Mouse (Mus musculus): ENCODE results near the gene Eme2. TPM values are rescaled to one million over a fixed set of nuclear protein-coding genes. Genes with fewer than 3 reads are reported as not detected.
A peak's percentile ranks its signal among the peaks of the same experiment; 100 is the strongest.

Gene Eme2
- total RNA-seq, 2 experiments from 2014 or later, result 2.2 to 17.4 TPM

- ATAC-seq (ENCODE audit: poor library complexity, severe bottlenecking), result no peak
Observed at GRCm38 (mm10) chr17:24877336-24878116, 17.4 kb downstream of the Eme2 start.

GRCm38 (mm10) chr17:24874989-24875388, 19.9 kb downstream of the Eme2 start:
- ATAC-seq (ENCODE audit: poor library complexity, severe bottlenecking), result no peak

- no peak for ATAC-seq (ENCODE audit: poor library complexity, severe bottlenecking)
Observed at GRCm38 (mm10) chr17:24874405-24874745, 20.5 kb downstream of the Eme2 start.

GRCm38 (mm10) chr17:24873695-24874404, 21.0 kb downstream of the Eme2 start:
- no peak for ATAC-seq (ENCODE audit: poor library complexity, severe bottlenecking)

DNA sequence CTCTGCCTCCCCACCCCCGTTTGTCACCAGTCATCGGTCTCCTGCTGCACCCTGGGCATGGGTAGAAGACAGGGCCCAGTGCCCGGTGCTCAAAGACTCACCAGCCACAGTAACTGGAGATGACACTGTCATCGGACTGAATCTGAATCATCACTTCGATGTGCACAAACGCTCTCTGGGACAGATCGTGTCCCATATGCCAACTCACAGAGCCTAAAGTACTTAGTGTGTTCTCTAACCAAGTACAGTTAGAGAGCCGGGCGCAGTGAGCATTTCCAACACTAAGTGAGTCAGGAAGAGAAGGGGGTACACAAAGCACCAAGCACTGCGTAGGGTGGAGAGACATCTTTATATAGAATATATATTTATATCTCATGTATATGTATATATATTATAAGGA, 27.0 kb downstream of the Eme2 start:
- ATAC-seq (ENCODE audit: poor library complexity, severe bottlenecking), result no peak

GRCm38 (mm10) chr17:24865776-24866175, 29.1 kb downstream of the Eme2 start, which contains the start of gene Igfals:
Gene Igfals (plus strand): TSS chr17:24865997.
- ATAC-seq (ENCODE audit: poor library complexity, severe bottlenecking), result no peak

DNA sequence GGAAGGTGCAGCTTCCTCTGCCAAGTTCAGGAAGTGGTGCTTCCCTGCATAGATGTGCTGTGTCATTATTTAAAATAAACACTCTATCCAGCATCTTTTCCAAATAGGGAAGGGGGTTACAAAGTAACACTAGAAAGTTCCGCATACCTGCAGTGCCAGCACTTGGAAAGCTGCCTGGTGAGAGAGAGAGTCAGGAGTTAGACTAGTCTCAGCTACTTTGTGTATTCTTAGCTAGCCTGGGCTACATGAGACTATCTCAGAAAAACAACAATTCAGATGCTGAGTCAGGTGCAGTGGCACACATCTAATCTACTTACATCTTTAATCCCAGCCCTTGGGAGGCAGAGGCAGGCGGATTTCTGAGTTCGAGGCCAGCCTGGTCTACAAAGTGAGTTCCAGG, 33.1 kb downstream of the Eme2 start:
- ATAC-seq (ENCODE audit: poor library complexity, severe bottlenecking), result no peak

GRCm38 (mm10) chr17:24860076-24860475, 34.8 kb downstream of the Eme2 start:
- ATAC-seq (ENCODE audit: poor library complexity, severe bottlenecking), result 0 out of 2 replicates have a peak, but pooled peaks have one; percentile 12

GRCm38 (mm10) chr17:24858967-24859366, 35.9 kb downstream of the Eme2 start:
- peak; percentile 56 for ATAC-seq (ENCODE audit: poor library complexity, severe bottlenecking)

DNA sequence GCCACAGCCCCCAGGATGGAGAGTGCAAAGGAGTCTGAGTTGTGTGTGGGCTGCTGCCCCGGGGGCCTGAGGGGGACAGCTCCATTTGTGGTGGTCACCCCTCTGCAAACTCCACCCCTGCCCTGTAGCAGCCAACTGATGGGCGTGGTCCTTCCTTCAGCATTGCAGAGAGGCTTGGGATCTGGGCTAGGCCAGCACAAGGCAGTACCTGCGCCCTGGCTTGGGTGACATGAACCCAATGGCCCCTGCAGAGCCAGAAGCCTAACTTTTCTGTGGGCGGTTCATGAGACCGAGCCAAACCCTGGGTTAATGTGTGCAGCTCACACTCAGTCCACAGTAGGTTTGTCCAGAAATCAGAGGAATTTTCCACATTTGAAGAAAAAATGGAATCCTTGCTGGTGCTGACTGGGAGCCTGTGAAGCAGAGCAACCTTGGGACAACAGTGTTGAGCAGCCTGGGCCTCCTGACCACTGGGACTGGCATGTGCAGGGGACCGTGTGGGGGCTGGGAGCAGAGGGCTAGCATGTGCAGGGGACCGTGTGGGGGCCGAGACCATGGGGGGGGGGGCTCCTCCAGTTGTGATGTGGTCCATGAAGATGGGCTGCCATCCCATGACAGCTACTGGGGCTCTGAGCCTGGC, 36.9 kb downstream of the Eme2 start:
- ATAC-seq (ENCODE audit: poor library complexity, severe bottlenecking), result no peak

- no peak for ATAC-seq (ENCODE audit: poor library complexity, severe bottlenecking)
Observed at GRCm38 (mm10) chr17:24856589-24856988, 38.3 kb downstream of the Eme2 start.

- no peak for ATAC-seq (ENCODE audit: poor library complexity, severe bottlenecking)
Observed at GRCm38 (mm10) chr17:24855838-24856464, 38.9 kb downstream of the Eme2 start.

GRCm38 (mm10) chr17:24851381-24852125, 43.3 kb downstream of the Eme2 start:
- no peak for ATAC-seq (ENCODE audit: poor library complexity, severe bottlenecking)

GRCm38 (mm10) chr17:24850773-24851127, 44.1 kb downstream of the Eme2 start:
- no peak for ATAC-seq (ENCODE audit: poor library complexity, severe bottlenecking)

GRCm38 (mm10) chr17:24850065-24850772, 44.7 kb downstream of the Eme2 start, which contains the start of gene Fahd1:
Gene Fahd1 (minus strand): TSS chr17:24850364.
- ATAC-seq (ENCODE audit: poor library complexity, severe bottlenecking), result peak; percentile 93

DNA sequence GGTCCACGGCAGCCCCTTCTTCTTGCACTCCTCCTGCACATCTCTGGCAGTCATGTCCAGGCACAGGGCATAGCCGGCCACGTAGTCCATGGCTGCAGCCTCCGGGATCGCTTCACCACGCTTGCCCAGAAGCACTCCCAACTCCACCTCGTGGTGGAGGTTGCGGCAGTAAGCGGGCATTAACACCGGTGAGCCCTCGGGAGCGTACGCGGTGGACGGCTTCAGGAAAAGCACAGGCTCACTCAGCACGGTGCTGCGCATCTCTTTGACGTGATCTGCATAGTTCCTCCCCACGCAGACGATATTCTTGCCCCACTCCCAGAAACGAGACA, 45.2 kb downstream of the Eme2 start:
- ATAC-seq (ENCODE audit: poor library complexity, severe bottlenecking), result no peak; the same call in 1 of the 2 replicates

- ATAC-seq (ENCODE audit: poor library complexity, severe bottlenecking), result no peak
Observed at GRCm38 (mm10) chr17:24848600-24849031, 46.3 kb downstream of the Eme2 start.

DNA sequence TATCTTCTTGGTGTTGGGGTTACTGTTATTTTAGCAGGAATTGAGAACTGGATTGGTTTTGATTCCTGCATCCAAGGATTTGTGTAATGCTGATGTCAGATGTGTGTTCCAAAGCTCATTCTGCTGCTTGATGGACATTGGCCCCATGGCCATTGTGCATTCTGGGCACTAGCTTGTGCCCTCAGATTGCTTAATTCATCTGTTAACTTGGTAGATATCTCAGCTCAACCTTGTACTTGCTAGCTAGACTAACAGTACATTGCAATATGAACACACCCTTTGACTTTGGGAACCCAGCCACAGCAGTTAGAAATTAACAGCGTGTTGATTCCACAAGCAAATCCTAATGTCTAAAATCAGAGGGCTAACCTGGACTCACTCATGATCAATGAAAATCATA, 47.5 kb downstream of the Eme2 start:
- no peak for ATAC-seq (ENCODE audit: poor library complexity, severe bottlenecking)

DNA sequence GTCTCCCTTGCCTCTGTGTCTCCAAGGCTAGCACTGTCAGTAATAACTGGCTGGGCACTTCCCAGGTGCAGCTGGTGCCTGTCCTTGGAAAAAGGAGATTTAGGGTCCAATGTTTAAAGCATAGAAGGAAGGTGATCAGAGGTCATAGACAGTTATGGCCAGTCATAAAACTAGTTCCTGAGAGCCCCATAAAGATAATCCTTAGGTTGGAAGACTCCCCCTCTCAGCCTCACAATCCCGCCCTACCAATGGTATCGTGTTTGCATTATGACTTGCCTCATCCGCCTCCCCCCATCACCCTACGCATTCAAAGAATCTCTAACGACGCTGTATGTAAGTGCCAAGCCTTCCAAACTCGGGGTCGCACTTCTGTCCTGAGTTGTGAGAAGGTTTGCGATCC, 50.4 kb downstream of the Eme2 start:
- ATAC-seq (ENCODE audit: poor library complexity, severe bottlenecking), result no peak

DNA sequence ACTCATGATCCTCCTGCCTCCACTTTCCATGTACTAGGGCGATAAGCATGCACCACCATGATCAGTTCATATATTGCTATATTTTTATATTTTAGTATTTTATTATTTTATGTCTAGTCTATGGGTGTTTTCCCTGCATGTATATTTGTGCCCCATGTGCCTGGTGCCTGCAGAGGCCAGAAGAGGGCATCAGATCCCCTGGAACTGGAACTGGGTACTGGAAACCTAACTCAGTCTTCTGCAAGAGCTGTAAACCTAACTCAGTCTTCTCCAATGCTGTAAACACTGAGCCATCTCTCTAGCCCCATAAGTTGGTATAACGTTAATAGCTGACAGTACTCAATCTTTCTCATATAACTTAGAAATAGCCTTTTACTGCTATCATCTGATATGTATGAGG, 52.3 kb downstream of the Eme2 start:
- no peak for ATAC-seq (ENCODE audit: poor library complexity, severe bottlenecking)

Measured in megakaryocyte, adult 5-6 weeks (primary cell).